Mouse (Mus musculus) liver, embryonic 14.5 days (tissue): ENCODE measurements at regions not wholly inside any gene's neighbourhood (a gene's known extent, or its start where the extent isn't known, plus 50 kb on each side); places are given as distances from the start of the nearest gene placed in this dataset.

Source experiments
- ATAC-seq: fragments of 200-750 bp; cut with Nextera tagmentation; 2 replicates; pipeline ENCODE4 v1.8.0; 2017; ENCODE audit warnings: moderate number of reproducible peaks, mild to moderate bottlenecking, moderate library complexity; ENCODE audit not compliant: insufficient read depth
- DNase-seq, 3 experiments: peaks; one replicate each; pipeline ENCODE4 v3.0.0-alpha.2; 2012 to 2013; ENCODE audit warnings: low read depth in 3 of 3, low spot score in 3 of 3
- H3K27ac ChIP-seq: fragments of 300-500 bp; sonication (generic); 2 replicates; pipeline ENCODE4 v1.5.1; 2014; ENCODE audit warnings: moderate library complexity, mild to moderate bottlenecking, control low read depth, inconsistent platforms
- H3K27me3 ChIP-seq: fragments of 300-500 bp; sonication (generic); 2 replicates; pipeline ENCODE4 v1.6.1; 2014; ENCODE audit warnings: mild to moderate bottlenecking, low read length, moderate library complexity; ENCODE audit not compliant: control insufficient read depth, insufficient read depth
- H3K36me3 ChIP-seq: fragments of 300-500 bp; sonication (generic); replicated peaks from 2 replicates; pipeline ENCODE4 v1.6.1; 2014; ENCODE audit warnings: low read depth; ENCODE audit not compliant: control insufficient read depth, insufficient read depth
- H3K4me1 ChIP-seq, 2 experiments: fragments of 200-500 bp in 1 of 2; fragments of 300-500 bp in 1 of 2; sonication (generic) in 1 of 2; replicated peaks; 2 replicates each; pipeline ENCODE4 v1.6.1; 2012 to 2014; ENCODE audit warnings: antibody characterized with exemption in 1 of 2, inconsistent platforms in 1 of 2, low read length in 1 of 2; ENCODE audit not compliant: control insufficient read depth in 2 of 2, insufficient read depth in 2 of 2
- H3K4me2 ChIP-seq: fragments of 300-500 bp; sonication (generic); 2 replicates; pipeline ENCODE4 v1.6.1; 2014; ENCODE audit warnings: low read depth, mild to moderate bottlenecking, control low read depth, moderate library complexity
- H3K4me3 ChIP-seq, 2 experiments: fragments of 200-500 bp in 1 of 2; fragments of 300-500 bp in 1 of 2; sonication (generic) in 1 of 2; 2 replicates each; pipeline ENCODE4 v1.5.1; 2012 to 2014; ENCODE audit warnings: low read depth in 2 of 2, low read length in 2 of 2, mild to moderate bottlenecking in 2 of 2, control low read depth in 1 of 2, inconsistent platforms in 1 of 2, moderate library complexity in 1 of 2; ENCODE audit not compliant: insufficient read depth in 1 of 2
- H3K9ac ChIP-seq: fragments of 300-500 bp; sonication (generic); replicated peaks from 2 replicates; pipeline ENCODE4 v1.6.1; 2014; ENCODE audit warnings: mild to moderate bottlenecking, control low read depth, moderate library complexity
- H3K9me3 ChIP-seq: fragments of 300-500 bp; sonication (generic); 2 replicates; pipeline ENCODE4 v1.6.1; 2016; ENCODE audit warnings: low read length, mixed read lengths; ENCODE audit not compliant: control insufficient read depth
- CTCF ChIP-seq: IDR thresholded peaks from 2 replicates; pipeline ENCODE4 v1.5.1; 2016; ENCODE audit warnings: antibody characterized with exemption, low read depth, control low read depth
- EP300 ChIP-seq: IDR thresholded peaks from 2 replicates; pipeline ENCODE4 v1.6.1; 2016; ENCODE audit warnings: antibody characterized with exemption, low read depth
- WGBS: fragments of 180-500 bp; shearing (Covaris S2); extraction: QIAGEN DNeasy Blood & Tissue Kit; methylation state at CpG from one replicate; pipeline ENCODE4 v1.1.7; 2014; ENCODE audit not compliant: insufficient replicate concordance; 5-methylcytosine and 5-hydroxymethylcytosine counted together

DNA sequence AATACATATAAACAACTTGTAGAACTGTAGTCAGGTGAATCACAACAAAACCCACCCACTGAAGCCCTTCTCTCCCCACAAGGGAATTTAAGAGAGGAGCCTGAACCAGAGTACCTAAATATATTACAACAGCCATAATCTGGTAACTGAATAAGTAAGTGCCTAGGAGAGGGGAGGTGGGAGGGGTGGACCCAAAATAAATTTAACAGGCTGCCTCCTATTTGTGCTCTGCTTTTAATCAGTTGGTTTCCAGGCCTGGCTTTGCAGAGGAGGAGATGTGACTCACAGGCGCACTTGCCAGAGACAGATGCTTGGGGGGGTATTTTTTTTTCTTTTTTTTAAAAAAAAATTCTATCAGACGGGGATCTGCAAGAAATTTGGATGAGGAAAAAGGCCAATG, 142.9 kb downstream of the Mat2b start:
- Histone ChIP-seq H3K4me2 (no peak overlapping the region), H3K27me3 (no peaks in the 10 kb centered on the region), H3K4me3 (no peak overlapping the region), H3K4me1 (no peaks in the 10 kb centered on the region), H3K9ac (no peak overlapping the region), H3K27ac (no peak overlapping the region), H3K9me3 (no peaks in the 10 kb centered on the region), H3K36me3 (no peaks in the 10 kb centered on the region)
- WGBS, result 51% methylated on average over 2 of the region's 2 CpGs
- ATAC-seq (no peak), DNase-seq (no peak)
- TF ChIP-seq EP300 (no peak), CTCF (no peak)

DNA sequence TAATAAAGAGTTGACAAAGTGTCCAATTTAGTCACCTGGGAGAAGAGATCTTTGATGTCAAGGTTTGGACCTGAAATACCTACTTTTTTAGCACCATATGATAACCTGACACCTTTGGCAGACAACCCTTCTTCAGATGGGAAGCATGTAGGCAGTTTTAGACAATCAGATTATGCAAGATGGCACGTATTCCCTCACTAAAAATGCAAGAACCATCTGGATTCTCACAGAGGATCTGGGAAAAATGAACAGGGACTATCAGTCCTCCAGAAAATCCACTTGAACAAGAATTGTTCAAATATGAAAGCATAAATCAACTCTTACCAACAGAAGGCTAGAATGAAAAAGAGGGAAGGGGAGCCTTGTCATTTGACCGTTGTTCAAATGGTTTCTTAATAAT, 148.4 kb downstream of the Mat2b start:
- WGBS, result 55% methylated on average over 2 of the region's 2 CpGs
- ATAC-seq, result no peak
- H3K9me3 ChIP-seq, result no peaks in the 10 kb centered on the region
- H3K27ac ChIP-seq, result no peak overlapping the region
- no peak for DNase-seq
- H3K4me1 ChIP-seq, result no peaks in the 10 kb centered on the region
- H3K4me2 ChIP-seq, result no peak overlapping the region
- no peaks in the 10 kb centered on the region for H3K27me3 ChIP-seq
- no peaks in the 10 kb centered on the region for H3K36me3 ChIP-seq
- TF ChIP-seq EP300 (no peak), CTCF (no peak)
- H3K4me3 ChIP-seq, result no peak overlapping the region
- no peak overlapping the region for H3K9ac ChIP-seq

DNA sequence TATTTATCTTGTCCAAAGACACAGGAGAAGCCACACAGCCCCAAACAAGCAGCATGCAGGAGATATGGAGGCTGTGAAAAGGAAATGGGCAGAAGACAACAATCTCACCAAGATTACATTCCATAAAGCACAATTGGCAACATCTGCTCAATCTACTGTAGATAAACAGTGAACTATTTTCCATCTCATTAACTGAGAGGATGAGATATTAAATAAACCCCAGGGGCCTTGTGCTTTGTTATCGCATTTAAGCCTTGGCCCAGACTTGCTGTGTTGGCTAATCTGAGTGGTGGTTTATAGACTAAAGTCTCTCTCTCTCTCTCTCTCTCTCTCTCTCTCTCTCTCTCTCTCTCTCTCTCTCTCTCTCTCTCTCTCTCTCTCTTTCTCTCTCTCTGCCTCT, 149.5 kb downstream of the Mat2b start:
- Histone ChIP-seq H3K4me3 (no peak overlapping the region), H3K4me1 (no peaks in the 10 kb centered on the region), H3K36me3 (no peaks in the 10 kb centered on the region), H3K27me3 (no peaks in the 10 kb centered on the region), H3K9me3 (no peaks in the 10 kb centered on the region), H3K27ac (no peak overlapping the region), H3K9ac (no peak overlapping the region), H3K4me2 (no peak overlapping the region)
- DNase-seq (no peak), ATAC-seq (no peak)
- WGBS, result 53% methylated on average over 1 of the region's 1 CpGs
- TF ChIP-seq CTCF (no peak), EP300 (no peak)

DNA sequence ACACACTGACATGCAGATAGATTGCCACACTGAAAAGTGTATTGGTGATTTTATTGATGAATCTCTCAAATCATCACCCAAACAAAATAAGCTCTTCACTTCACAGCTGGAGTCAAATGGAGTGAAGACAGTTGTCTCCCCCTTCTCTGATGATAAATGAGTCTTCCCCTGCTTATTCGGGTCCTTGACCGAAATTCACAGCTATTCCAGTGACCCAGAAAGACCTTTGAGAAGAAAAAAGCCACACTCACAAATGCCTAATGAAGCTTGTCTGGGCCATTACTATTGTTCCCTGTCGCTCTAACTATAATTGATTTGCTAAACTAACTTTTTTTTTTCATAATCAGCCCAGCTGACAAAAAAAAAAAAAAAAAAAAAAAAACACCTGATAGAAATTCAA, 154.8 kb downstream of the Mat2b start:
- H3K36me3 ChIP-seq, result no peaks in the 10 kb centered on the region
- no peak overlapping the region for H3K27ac ChIP-seq
- no peak overlapping the region for H3K4me2 ChIP-seq
- no peak overlapping the region for H3K9ac ChIP-seq
- 57% methylated on average over 3 of the region's 3 CpGs for WGBS
- no peak overlapping the region for H3K4me3 ChIP-seq
- no peaks in the 10 kb centered on the region for H3K4me1 ChIP-seq
- no peaks in the 10 kb centered on the region for H3K9me3 ChIP-seq
- no peaks in the 10 kb centered on the region for H3K27me3 ChIP-seq
- no peak for DNase-seq
- no peak for ATAC-seq
- TF ChIP-seq CTCF (no peak), EP300 (no peak)

DNA sequence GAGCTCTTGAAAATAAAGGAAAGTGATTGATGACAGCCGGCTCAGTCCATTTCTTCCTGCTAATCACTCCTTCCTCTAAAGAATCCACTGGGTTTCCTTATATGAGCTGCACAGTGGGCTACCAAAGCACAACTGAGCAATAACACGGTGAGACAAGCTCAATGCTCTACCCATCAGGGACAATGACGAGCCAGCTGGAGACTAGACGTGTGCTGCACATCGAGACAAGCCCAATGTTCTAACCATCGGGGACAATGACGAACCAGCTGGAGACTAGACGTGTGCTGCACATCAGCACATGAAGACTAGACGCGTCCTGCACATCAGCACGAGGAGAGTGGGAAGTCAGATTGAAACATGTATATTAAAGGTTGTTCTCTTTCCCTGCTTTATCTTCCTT, 155.2 kb downstream of the Mat2b start:
- WGBS, result 77% methylated on average over 11 of the region's 11 CpGs
- ATAC-seq (no peak), DNase-seq (no peak)
- H3K36me3 ChIP-seq, result no peaks in the 10 kb centered on the region
- no peaks in the 10 kb centered on the region for H3K27me3 ChIP-seq
- TF ChIP-seq EP300, result no peak
- no peak for TF ChIP-seq CTCF
- H3K9me3 ChIP-seq, result no peaks in the 10 kb centered on the region
- H3K4me3 ChIP-seq, result no peak overlapping the region
- no peak overlapping the region for H3K27ac ChIP-seq
- H3K9ac ChIP-seq, result no peak overlapping the region
- no peak overlapping the region for H3K4me2 ChIP-seq
- no peaks in the 10 kb centered on the region for H3K4me1 ChIP-seq
